Mouse (Mus musculus): ENCODE measurements around the gene Ryr1. TPM values are rescaled to one million over a fixed set of nuclear protein-coding genes. Genes with fewer than 3 reads are reported as not detected.
"Not testable (repeated sequence)": the region's sequence is repeated elsewhere in the genome, so short reads cannot be mapped to it uniquely, and the experiment has no call there.

Gene Ryr1
- polyA plus RNA-seq, 1 experiment from 2014 or later: 0.49 TPM

DNA sequence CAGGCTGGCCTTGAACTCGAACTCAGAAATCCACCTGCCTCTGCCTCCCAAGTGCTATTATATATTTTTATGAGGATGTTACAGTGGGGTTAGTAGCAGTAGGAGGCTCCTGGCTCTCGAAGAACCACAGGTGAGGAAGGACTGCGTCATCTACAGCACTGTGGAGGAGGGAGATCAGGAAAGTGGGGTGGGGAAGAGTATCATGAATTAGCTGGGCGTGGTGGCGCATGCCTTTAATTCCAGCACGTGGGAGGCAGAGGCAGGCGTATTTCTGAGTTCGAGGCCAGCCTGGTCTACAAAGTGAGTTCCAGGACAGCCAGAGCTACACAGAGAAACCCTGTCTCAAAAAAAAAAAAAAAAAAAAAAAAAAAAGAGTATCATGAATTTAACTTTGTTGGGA, 156.9 kb downstream of the Ryr1 start:
- not testable (repeated sequence) for H3K9me3 ChIP-seq (replicated peaks); H3K27me3 ChIP-seq (ENCODE audit: low read depth, poor library complexity, severe bottlenecking); H3K4me3 ChIP-seq; H3K27ac ChIP-seq (replicated peaks); H3K4me1 ChIP-seq; DNase-seq (ENCODE audit: low spot score)
- WGBS: 96% methylated on average over 8 of the region's 8 CpGs
- peaks cover 44% of the 10 kb centered on the region for H3K36me3 ChIP-seq

GRCm38 (mm10) chr7:28966751-28967505, 158.1 kb downstream of the Ryr1 start:
- no peak overlapping the region for H3K27ac ChIP-seq (replicated peaks)
- peaks cover 35% of the 10 kb centered on the region for H3K36me3 ChIP-seq
- H3K27me3 ChIP-seq (ENCODE audit: low read depth, poor library complexity, severe bottlenecking): no peaks in the 10 kb centered on the region
- no peaks in the 10 kb centered on the region for H3K9me3 ChIP-seq (replicated peaks)
- H3K4me3 ChIP-seq: no peak overlapping the region
- H3K4me1 ChIP-seq: peaks cover 16% of the 10 kb centered on the region
- DNase-seq (ENCODE audit: low spot score): no peak
- WGBS: 76% methylated on average over 4 of the region's 4 CpGs

- H3K4me3 ChIP-seq: no peak overlapping the region
- no peak overlapping the region for H3K27ac ChIP-seq (replicated peaks)
- no peak for DNase-seq (ENCODE audit: low spot score)
- WGBS: 88% methylated on average over 4 of the region's 5 CpGs
- H3K27me3 ChIP-seq (ENCODE audit: low read depth, poor library complexity, severe bottlenecking): no peaks in the 10 kb centered on the region
- H3K36me3 ChIP-seq: peaks cover 27% of the 10 kb centered on the region
- H3K9me3 ChIP-seq (replicated peaks): no peaks in the 10 kb centered on the region
- H3K4me1 ChIP-seq: peaks cover 21% of the 10 kb centered on the region
These were observed 158.8 kb downstream of the Ryr1 start for GRCm38 (mm10) chr7:28966181-28966580.

- Histone ChIP-seq H3K4me1 (peaks cover 28% of the 10 kb centered on the region), H3K36me3 (peaks cover 19% of the 10 kb centered on the region), H3K9me3 (replicated peaks) (no peaks in the 10 kb centered on the region), H3K27ac (replicated peaks) (0 out of 2 replicates have a peak overlapping the region, but pooled peaks have one; percentile 38), H3K27me3 (ENCODE audit: low read depth, poor library complexity, severe bottlenecking) (no peaks in the 10 kb centered on the region), H3K4me3 (no peak overlapping the region)
- DNase-seq (ENCODE audit: low spot score): no peak
- 73% methylated on average over 5 of the region's 5 CpGs for WGBS
These were observed 159.6 kb downstream of the Ryr1 start for GRCm38 (mm10) chr7:28965346-28965840.

DNA sequence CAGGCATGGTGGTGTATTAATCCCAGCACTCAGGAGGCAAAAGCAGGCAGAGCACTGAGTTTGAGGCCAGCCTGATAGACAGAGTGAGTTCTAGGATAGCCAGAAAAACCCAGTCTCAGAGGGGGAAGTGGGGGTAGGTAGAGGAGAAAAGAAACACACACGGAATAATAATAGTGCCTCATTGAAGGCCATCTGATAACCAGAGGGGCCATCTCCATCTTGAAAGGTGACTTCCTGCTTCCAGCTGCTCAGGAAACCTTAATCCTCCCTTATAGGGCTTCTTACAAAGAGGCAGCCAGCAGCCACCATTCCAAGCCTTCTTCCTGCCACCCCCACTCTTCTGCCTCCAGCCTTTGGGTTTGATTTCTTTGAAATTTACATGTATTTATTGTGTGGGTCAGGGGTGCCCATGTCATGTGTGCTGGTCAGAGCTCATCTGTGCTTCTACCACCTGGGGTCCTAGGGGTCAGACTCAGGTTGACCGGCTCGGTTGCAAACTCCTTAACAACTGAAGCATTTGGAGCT, 161.5 kb downstream of the Ryr1 start:
- Histone ChIP-seq H3K9me3 (replicated peaks) (no peaks in the 10 kb centered on the region), H3K27me3 (ENCODE audit: low read depth, poor library complexity, severe bottlenecking) (no peaks in the 10 kb centered on the region), H3K4me3 (no peak overlapping the region), H3K36me3 (0 out of 2 replicates have a peak, but pooled peaks cover under 1% of the 10 kb centered on the region), H3K4me1 (peaks cover 48% of the 10 kb centered on the region), H3K27ac (replicated peaks) (peak overlapping the region; percentile 95)
- WGBS: 83% methylated on average over 3 of the region's 3 CpGs
- DNase-seq (ENCODE audit: low spot score): no peak

DNA sequence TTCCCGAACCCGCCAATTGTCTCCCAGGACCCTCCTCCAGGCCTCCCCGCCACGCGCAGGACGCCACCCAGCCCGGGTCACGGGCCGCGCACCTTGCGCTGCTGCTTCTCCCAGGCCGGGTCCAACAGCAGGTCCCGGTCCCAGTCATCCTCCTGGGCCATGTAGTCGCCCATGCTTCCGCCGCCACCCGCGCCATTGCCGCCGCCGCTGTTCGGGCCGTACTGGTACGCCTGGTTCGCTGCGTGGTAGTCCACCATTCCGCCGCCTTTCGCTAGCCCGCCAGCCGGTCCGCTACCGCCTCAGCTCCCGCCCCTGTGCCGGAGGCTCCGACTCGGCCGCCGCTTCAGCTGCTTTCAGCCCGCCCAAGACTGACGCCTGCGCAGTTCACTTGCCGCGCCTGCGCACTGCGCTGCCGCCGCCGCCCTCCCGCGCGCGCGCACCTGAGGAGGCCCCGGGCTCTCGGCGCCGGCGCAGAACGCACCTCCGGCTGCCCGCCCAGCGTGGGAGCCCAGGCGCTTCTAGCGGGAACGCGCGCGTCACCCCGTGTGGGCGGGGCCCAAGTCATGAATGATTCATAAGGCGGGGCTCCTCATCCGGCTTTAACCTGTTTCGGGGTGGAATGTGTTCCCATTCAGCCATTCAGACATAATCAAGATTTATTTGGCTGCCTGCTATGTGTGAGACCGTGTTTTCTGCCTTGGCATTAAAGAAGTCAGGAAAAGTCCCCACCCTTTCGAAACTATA, 162.9 kb downstream of the Ryr1 start, which contains the start of gene Actn4:
Gene Actn4 (minus strand): TSS at position 414 of the 744 bp plus-strand sequence.
- Histone ChIP-seq H3K27ac (replicated peaks) (peak within 1 kb of the TSS; percentile 95), H3K9me3 (replicated peaks) (no peaks in the 10 kb centered on the region), H3K4me3 (peak within 1 kb of the TSS; percentile 100), H3K27me3 (ENCODE audit: low read depth, poor library complexity, severe bottlenecking) (no peaks in the 10 kb centered on the region), H3K36me3 (peaks cover 3% of the 10 kb centered on the region; the same call in 1 of the 2 replicates), H3K4me1 (peaks cover 61% of the 10 kb centered on the region)
- WGBS: under 1% methylated on average over 76 of the region's 76 CpGs
- DNase-seq (ENCODE audit: low spot score): peak; percentile 98

GRCm38 (mm10) chr7:28961584-28961926, 163.4 kb downstream of the Ryr1 start:
- WGBS: under 1% methylated on average over 7 of the region's 7 CpGs
- Histone ChIP-seq H3K9me3 (replicated peaks) (no peaks in the 10 kb centered on the region), H3K4me3 (peak overlapping the region; percentile 100), H3K27me3 (ENCODE audit: low read depth, poor library complexity, severe bottlenecking) (no peaks in the 10 kb centered on the region), H3K4me1 (peaks cover 64% of the 10 kb centered on the region), H3K27ac (replicated peaks) (peak overlapping the region; percentile 95), H3K36me3 (peaks cover 3% of the 10 kb centered on the region; the same call in 1 of the 2 replicates)
- no peak for DNase-seq (ENCODE audit: low spot score)

DNA sequence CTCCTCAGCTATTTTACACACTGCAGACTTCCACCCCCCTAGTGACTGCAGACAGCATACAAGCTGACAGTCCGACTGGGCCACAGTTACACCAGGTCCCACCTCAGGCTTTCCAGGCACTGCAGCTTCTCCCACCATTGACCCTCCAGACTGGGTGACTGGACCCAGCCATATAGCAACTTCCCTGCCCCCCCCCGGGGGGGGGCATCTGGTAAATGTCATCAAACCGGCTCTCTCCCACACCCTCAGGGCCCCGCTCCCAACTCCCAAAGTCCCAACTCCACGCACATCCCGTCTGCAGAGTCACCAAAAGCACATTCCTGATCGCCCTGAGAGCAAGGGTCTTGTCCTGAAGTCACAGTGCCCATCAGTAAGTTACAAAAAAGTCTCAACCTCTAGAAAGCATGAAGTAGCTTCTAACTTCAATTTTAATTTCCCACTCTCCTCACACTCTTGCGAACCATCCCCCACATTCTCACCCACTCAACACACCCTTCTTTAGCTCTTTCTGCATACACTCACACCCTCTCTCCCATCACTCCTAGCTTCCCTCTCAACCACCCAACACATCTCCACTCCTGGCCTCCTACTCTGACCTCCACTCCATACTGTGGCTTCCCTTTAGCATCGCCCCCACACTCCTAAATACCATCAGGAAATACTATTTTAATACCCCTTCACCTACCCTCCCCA, 164.5 kb downstream of the Ryr1 start:
- peak overlapping the region; percentile 95 for H3K27ac ChIP-seq (replicated peaks)
- peaks cover 68% of the 10 kb centered on the region for H3K4me1 ChIP-seq
- WGBS: 40% methylated on average over 9 of the region's 9 CpGs
- peaks cover 14% of the 10 kb centered on the region for H3K36me3 ChIP-seq
- no peaks in the 10 kb centered on the region for H3K9me3 ChIP-seq (replicated peaks)
- H3K27me3 ChIP-seq (ENCODE audit: low read depth, poor library complexity, severe bottlenecking): no peaks in the 10 kb centered on the region
- DNase-seq (ENCODE audit: low spot score): no peak
- peak overlapping the region; percentile 100 for H3K4me3 ChIP-seq

- Histone ChIP-seq H3K4me1 (peaks cover 75% of the 10 kb centered on the region), H3K36me3 (peaks cover 23% of the 10 kb centered on the region), H3K27me3 (ENCODE audit: low read depth, poor library complexity, severe bottlenecking) (no peaks in the 10 kb centered on the region), H3K4me3 (peak overlapping the region; percentile 100), H3K9me3 (replicated peaks) (no peaks in the 10 kb centered on the region), H3K27ac (replicated peaks) (0 out of 2 replicates have a peak overlapping the region, but pooled peaks have one; percentile 95)
- DNase-seq (ENCODE audit: low spot score): no peak
- WGBS: 62% methylated on average over 6 of the region's 6 CpGs
These were observed 165.4 kb downstream of the Ryr1 start for GRCm38 (mm10) chr7:28959505-28960045.

DNA sequence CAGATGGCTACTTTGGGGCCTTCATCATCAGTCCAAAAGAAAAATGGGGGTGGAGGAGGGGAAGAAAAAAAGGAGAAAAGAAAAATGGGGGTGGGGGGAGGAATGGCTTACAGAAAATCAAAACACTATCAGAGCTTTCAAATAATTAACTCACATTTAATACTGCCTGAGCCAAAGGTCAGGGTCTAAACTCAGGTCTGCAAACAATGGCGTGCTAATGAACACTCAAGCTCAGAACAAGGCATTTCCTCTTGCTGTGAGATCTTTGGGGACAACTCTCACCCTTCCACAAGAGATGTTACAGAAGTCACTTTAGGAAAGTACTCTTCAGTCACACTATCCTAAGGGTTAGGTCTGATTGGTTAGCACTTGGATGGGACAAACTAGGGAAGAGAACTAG, 166.2 kb downstream of the Ryr1 start:
- H3K4me3 ChIP-seq: no peak overlapping the region
- no peak for DNase-seq (ENCODE audit: low spot score)
- peaks cover 25% of the 10 kb centered on the region for H3K36me3 ChIP-seq
- no peaks in the 10 kb centered on the region for H3K27me3 ChIP-seq (ENCODE audit: low read depth, poor library complexity, severe bottlenecking)
- H3K27ac ChIP-seq (replicated peaks): no peak overlapping the region
- H3K9me3 ChIP-seq (replicated peaks): no peaks in the 10 kb centered on the region
- WGBS: 76% methylated on average over 1 of the region's 1 CpGs
- peaks cover 83% of the 10 kb centered on the region for H3K4me1 ChIP-seq

GRCm38 (mm10) chr7:28957997-28958725, 166.8 kb downstream of the Ryr1 start:
- H3K4me3 ChIP-seq: no peak overlapping the region
- H3K27me3 ChIP-seq (ENCODE audit: low read depth, poor library complexity, severe bottlenecking): no peaks in the 10 kb centered on the region
- peaks cover 88% of the 10 kb centered on the region for H3K4me1 ChIP-seq
- no peak overlapping the region for H3K27ac ChIP-seq (replicated peaks)
- DNase-seq (ENCODE audit: low spot score): no peak
- peaks cover 25% of the 10 kb centered on the region for H3K36me3 ChIP-seq
- no peaks in the 10 kb centered on the region for H3K9me3 ChIP-seq (replicated peaks)
- WGBS: 85% methylated on average over 1 of the region's 1 CpGs

Data from midbrain, embryonic 10.5 days (tissue).